Mouse (Mus musculus): ENCODE measurements around the gene Gdf10. TPM values are rescaled to one million over a fixed set of nuclear protein-coding genes. Genes with fewer than 3 reads are reported as not detected.

Gene Gdf10
- polyA plus RNA-seq, 1 experiment: 1.1 TPM

GRCm38 (mm10) chr14:33932935-33933703 lies 9.7 kb downstream of the Gdf10 start:
- no peak for DNase-seq (ENCODE audit: low read depth, low spot score)
- WGBS: 64% methylated on average over 10 of the region's 10 CpGs

DNA sequence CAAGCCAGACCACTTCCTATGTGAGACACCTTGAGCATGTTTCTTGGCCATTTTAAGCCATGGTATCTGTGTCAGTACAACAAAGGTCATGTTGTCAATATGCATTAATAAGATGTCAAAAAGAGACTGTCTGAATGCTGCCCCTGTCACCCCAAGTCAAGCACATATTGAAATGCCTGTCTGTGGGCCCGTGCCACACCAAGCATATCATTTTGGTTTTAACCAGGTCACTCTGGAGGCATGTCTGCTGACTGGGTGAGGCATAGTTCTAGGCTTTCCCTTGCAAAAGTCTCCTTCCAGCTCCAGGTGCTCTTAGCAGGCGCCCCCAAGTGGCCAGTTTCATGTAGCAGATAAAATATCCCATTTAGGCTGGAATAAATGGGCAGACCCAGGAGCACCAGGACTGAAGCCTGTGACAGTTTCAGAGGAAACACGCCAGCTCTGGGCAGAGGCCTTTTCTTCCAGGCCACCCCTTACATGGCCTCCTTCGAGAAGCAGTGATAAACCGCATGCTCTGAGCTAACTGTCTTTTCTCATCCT lies 10.5 kb downstream of the Gdf10 start:
- no peak for DNase-seq (ENCODE audit: low read depth, low spot score)
- WGBS: 33% methylated on average over 5 of the region's 5 CpGs

DNA sequence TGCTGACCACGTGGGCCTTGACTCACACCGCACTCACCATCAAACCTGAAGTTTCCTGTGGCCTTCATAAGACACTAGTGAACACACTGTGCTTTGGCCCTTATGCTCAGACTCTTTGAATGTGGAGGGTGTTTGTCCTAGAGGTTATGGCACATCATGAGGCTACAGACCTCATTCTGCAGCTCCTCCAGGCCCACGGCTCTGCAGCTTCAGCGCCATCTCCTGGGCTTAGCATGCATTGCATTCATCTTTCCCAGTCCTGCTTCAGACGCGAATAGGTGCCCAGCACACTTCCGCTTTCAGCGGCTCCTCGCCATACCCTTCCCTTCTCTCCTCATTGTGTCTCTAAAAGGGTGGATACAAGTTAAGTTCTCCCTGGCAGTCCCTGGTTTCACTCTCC lies 15.7 kb downstream of the Gdf10 start:
- WGBS: 28% methylated on average over 9 of the region's 9 CpGs
- no peak for DNase-seq (ENCODE audit: low read depth, low spot score)

- no peak for DNase-seq (ENCODE audit: low read depth, low spot score)
- WGBS: 66% methylated on average over 8 of the region's 8 CpGs
These were observed 17.4 kb downstream of the Gdf10 start, which contains the start of gene Gdf2 for GRCm38 (mm10) chr14:33940739-33941138. Gene Gdf2, plus strand, starts transcription at chr14:33941039.

- 73% methylated on average over 5 of the region's 5 CpGs for WGBS
- DNase-seq (ENCODE audit: low read depth, low spot score): no peak
These were observed 18.8 kb downstream of the Gdf10 start for GRCm38 (mm10) chr14:33942222-33942621.

GRCm38 (mm10) chr14:33946125-33946524 lies 22.7 kb downstream of the Gdf10 start:
- WGBS: 65% methylated on average over 6 of the region's 6 CpGs
- DNase-seq (ENCODE audit: low read depth, low spot score): no peak

DNA sequence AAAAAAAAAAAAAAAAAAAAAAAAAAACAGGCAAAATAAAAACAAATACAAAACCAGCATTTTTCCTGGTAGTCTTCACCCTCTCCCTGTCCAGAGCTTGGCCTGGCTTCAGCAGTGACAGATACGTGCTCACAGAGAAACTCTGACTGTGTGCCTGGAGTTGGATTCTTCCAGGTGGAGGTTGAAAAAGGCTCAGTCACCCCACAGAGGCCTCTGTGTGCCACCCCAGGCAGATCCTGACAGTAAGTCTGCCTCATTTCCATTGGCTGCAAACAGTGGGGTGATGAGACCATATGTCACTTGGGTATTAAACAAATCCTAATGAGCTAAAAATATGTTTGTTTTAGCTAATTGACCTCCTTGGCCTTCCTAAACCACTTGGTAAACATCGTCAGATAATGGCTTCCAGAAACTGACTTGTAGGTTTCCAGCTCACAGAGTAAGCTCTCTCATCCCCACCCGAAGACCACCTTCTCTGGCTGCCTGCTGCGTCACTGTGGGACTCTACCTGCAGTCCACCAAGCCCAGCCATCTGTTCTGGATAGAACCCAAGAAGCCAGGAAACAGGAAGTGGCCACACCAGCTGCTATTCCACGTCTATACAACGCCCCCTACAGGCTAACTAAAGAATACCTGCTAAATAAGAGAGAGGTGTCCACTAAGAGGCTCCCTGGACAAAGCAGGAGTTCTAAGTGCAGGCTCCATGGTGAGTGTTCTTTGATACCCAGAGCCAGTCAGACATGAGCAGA lies 29.0 kb downstream of the Gdf10 start:
- WGBS: 33% methylated on average over 6 of the region's 6 CpGs
- no peak for DNase-seq (ENCODE audit: low read depth, low spot score)

- 80% methylated on average over 5 of the region's 5 CpGs for WGBS
- DNase-seq (ENCODE audit: low read depth, low spot score): no peak
These were observed 30.4 kb downstream of the Gdf10 start, which contains the start of gene Rbp3 for GRCm38 (mm10) chr14:33953761-33954160. Gene Rbp3, plus strand, starts transcription at chr14:33954003.

DNA sequence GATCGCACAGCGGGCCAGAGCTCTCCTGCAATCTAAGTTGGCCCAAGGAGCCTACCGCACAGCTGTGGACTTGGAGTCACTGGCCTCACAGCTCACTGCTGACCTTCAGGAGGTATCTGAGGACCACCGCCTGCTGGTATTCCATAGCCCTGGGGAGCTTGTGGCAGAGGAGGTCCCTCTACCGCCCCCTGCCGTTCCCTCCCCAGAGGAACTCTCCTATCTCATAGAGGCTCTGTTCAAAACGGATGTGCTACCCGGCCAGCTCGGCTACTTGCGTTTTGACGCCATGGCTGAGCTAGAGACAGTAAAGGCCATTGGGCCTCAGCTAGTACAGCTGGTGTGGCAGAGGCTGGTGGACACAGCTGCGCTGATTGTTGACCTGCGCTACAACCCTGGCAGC lies 32.7 kb downstream of the Gdf10 start:
- no peak for DNase-seq (ENCODE audit: low read depth, low spot score)

GRCm38 (mm10) chr14:33958186-33958585 lies 34.8 kb downstream of the Gdf10 start:
- 82% methylated on average over 4 of the region's 4 CpGs for WGBS

More for the DNA sequence above, 32.7 kb downstream of the Gdf10 start:
- WGBS: 72% methylated on average over 13 of the region's 13 CpGs

GRCm38 (mm10) chr14:33958841-33959240 lies 35.5 kb downstream of the Gdf10 start:
- 63% methylated on average over 3 of the region's 3 CpGs for WGBS

More at GRCm38 (mm10) chr14:33958186-33958585, 34.8 kb downstream of the Gdf10 start:
- DNase-seq (ENCODE audit: low read depth, low spot score): no peak

DNA sequence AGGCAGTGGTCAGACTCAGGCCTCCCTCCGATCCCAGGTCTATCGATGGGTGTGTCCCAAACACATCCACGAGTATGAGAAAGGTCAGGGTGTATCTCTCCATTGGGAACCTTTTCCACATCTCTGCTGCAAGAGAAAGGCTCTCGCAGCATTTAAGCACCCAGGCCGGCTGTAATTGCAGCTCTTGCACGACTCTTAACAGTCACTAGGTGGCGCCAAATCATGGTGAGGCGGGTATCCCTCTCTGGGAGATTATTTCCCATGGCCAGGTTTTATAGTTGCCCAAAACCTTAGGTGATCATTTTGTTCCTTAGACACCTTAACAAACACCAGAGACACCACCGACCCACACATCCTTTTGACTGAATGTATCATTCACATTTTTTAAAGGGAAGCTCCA lies 36.0 kb downstream of the Gdf10 start:
- 14% methylated on average over 9 of the region's 9 CpGs for WGBS
- DNase-seq (ENCODE audit: low read depth, low spot score): peak; percentile 8

More at GRCm38 (mm10) chr14:33958841-33959240, 35.5 kb downstream of the Gdf10 start:
- no peak for DNase-seq (ENCODE audit: low read depth, low spot score)

- 58% methylated on average over 7 of the region's 7 CpGs for WGBS
These were observed 42.3 kb downstream of the Gdf10 start for GRCm38 (mm10) chr14:33965675-33966074.

GRCm38 (mm10) chr14:33972679-33973078 lies 49.3 kb downstream of the Gdf10 start:
- no peak for DNase-seq (ENCODE audit: low read depth, low spot score)
- WGBS: 44% methylated on average over 7 of the region's 7 CpGs

More at GRCm38 (mm10) chr14:33965675-33966074, 42.3 kb downstream of the Gdf10 start:
- no peak for DNase-seq (ENCODE audit: low read depth, low spot score)

- 66% methylated on average over 5 of the region's 5 CpGs for WGBS
- no peak for DNase-seq (ENCODE audit: low read depth, low spot score)
These were observed 51.4 kb downstream of the Gdf10 start for GRCm38 (mm10) chr14:33974752-33975151.

DNA sequence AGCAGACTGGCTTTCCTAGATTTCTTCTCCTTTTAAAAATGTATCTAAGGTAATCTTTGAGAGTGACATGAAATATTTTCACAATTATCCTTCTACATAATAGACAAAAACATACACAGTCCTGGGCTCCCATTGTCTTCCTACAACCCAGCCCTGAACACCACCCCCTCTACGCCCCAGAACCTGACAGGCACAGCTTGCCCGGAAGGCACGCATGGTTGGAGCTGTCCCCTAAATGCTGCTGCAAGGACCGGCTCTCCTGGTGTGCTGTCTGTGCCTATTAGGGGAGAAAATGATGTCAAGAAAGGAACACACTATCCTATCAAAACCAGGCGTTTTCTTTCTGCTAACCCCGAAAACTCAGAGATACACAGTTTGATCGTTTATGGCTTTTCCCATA lies 54.4 kb downstream of the Gdf10 start:
- no peak for DNase-seq (ENCODE audit: low read depth, low spot score)
- WGBS: 31% methylated on average over 7 of the region's 7 CpGs

GRCm38 (mm10) chr14:33978604-33979059 lies 55.2 kb downstream of the Gdf10 start, which contains the start of gene Zfp488:
Gene Zfp488, minus strand, starts transcription at chr14:33978764.
- WGBS: 3% methylated on average over 25 of the region's 25 CpGs
- DNase-seq (ENCODE audit: low read depth, low spot score): no peak

Measured in large intestine, adult 2 months (tissue).